Mouse (Mus musculus) ES-E14 (cell line): ENCODE results near the gene Cdk15. TPM values are rescaled to one million over a fixed set of nuclear protein-coding genes. Genes with fewer than 3 reads are reported as not detected.

ENCODE experiments used
- DNase-seq: peaks from one replicate; pipeline ENCODE4 v3.0.0-alpha.2; 2013; ENCODE audit warnings: low read depth, low spot score
- H3K27ac ChIP-seq: 2 replicates; pipeline ENCODE4 v1.5.1; 2012; ENCODE audit warnings: low read depth, mild to moderate bottlenecking, low read length, moderate library complexity, mixed read lengths; ENCODE audit not compliant: poor library complexity, insufficient read depth, severe bottlenecking
- H3K36me3 ChIP-seq: 2 replicates; pipeline ENCODE4 v1.6.1; 2012; ENCODE audit warnings: mild to moderate bottlenecking, low read length, moderate library complexity, mixed read lengths; ENCODE audit not compliant: control insufficient read depth, poor library complexity, insufficient read depth, severe bottlenecking
- H3K4me1 ChIP-seq, 2 experiments: fragments of 150-350 bp in 1 of 2; sonication (generic) in 1 of 2; 2 replicates each; pipeline ENCODE4 v1.6.1; 2012; ENCODE audit warnings: low read length in 2 of 2, mild to moderate bottlenecking in 1 of 2, mixed read lengths in 1 of 2; ENCODE audit not compliant: control insufficient read depth in 2 of 2, insufficient read depth in 2 of 2, poor library complexity in 1 of 2
- H3K4me3 ChIP-seq, 2 experiments: fragments of 150-350 bp in 1 of 2; sonication (generic) in 1 of 2; 2 replicates each; pipeline ENCODE4 v1.5.1; 2012; ENCODE audit warnings: low read length in 2 of 2, low read depth in 1 of 2, mild to moderate bottlenecking in 1 of 2, mixed read lengths in 1 of 2; ENCODE audit not compliant: insufficient read depth in 1 of 2, poor library complexity in 1 of 2, severe bottlenecking in 1 of 2
- H3K9ac ChIP-seq: 2 replicates; pipeline ENCODE4 v1.6.1; 2012; ENCODE audit warnings: low read depth, mild to moderate bottlenecking, low read length, mixed read lengths; ENCODE audit not compliant: poor library complexity, insufficient read depth, severe bottlenecking
- H3K9me3 ChIP-seq: fragments of 150-350 bp; sonication (generic); 2 replicates; pipeline ENCODE4 v1.6.1; 2012; ENCODE audit warnings: low read depth, mild to moderate bottlenecking, low read length; ENCODE audit not compliant: control insufficient read depth, insufficient read depth
- CHD2 ChIP-seq: IDR thresholded peaks from 2 replicates; pipeline ENCODE4 v1.6.1; 2014; ENCODE audit warnings: mild to moderate bottlenecking, low read depth, low read length, inconsistent platforms
- HCFC1 ChIP-seq: IDR thresholded peaks from 2 replicates; pipeline ENCODE4 v1.6.1; 2012; ENCODE audit warnings: low read length, inconsistent platforms, borderline replicate concordance; ENCODE audit not compliant: insufficient read depth
- MAFK ChIP-seq: IDR thresholded peaks from 2 replicates; pipeline ENCODE4 v1.6.1; 2014; ENCODE audit warnings: mild to moderate bottlenecking, low read depth, low read length, inconsistent platforms; ENCODE audit not compliant: insufficient read depth
- ZC3H11A ChIP-seq: IDR thresholded peaks from 2 replicates; pipeline ENCODE4 v1.6.1; 2012; ENCODE audit warnings: low read depth, mild to moderate bottlenecking, inconsistent platforms, low read length, borderline replicate concordance
- ZNF384 ChIP-seq: IDR thresholded peaks from 2 replicates; pipeline ENCODE4 v1.6.1; 2012; ENCODE audit warnings: low read depth, low read length, inconsistent platforms
- in situ Hi-C, 2 experiments: fragments of 600-800 bp; cut with MboI; formaldehyde crosslinking; loops; one replicate each; pipeline ENCODE4 v1.15.1; 2025; ENCODE audit warnings: low sequenced_read_pairs in 2 of 2, inconsistent platforms in 1 of 2; ENCODE audit not compliant: unreplicated experiment in 2 of 2
- total RNA-seq: library from RNA; depleted of rRNA; stranded (reverse); fragments of 300-350 nt; gene quantifications from 2 replicates; pipeline ENCODE4 v1.2.3, GENCODE M21; 2012

Gene Cdk15
- total RNA-seq, 1 experiment: 0.58 TPM

DNA sequence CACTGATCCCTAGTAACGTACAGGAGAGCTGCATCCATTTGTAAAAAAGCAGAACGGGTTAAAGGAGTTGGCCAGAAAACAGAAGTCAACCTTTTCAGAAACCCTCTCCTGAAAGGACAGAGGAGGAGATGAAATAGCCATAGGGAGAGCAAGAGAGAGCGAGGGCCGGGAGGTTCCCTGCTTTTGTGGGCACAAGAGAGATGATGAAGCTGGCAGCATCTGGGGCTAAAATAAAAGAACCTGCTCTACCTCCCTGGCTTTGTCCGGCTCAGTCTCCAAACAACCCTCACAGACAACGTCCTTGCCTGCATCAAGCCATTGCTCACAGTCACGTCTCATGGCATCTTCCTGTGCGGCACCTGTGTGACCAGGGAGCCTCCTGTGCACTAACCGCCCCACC, 102.4 kb downstream of the Cdk15 start:
- TF ChIP-seq ZNF384 (no peak), CHD2 (no peak), ZC3H11A (no peak), MAFK (no peak), HCFC1 (no peak)
- no peaks in the 10 kb centered on the region for H3K9me3 ChIP-seq
- no peaks in the 10 kb centered on the region for H3K36me3 ChIP-seq
- H3K4me3 ChIP-seq: no peak overlapping the region
- peaks cover 0 to 7% of the 10 kb centered on the region in 2 experiments; a peak in 1 of 4 replicates for H3K4me1 ChIP-seq
- no peak overlapping the region for H3K27ac ChIP-seq
- in situ Hi-C loops: no loop called here
- DNase-seq: no peak
- H3K9ac ChIP-seq: no peak overlapping the region

DNA sequence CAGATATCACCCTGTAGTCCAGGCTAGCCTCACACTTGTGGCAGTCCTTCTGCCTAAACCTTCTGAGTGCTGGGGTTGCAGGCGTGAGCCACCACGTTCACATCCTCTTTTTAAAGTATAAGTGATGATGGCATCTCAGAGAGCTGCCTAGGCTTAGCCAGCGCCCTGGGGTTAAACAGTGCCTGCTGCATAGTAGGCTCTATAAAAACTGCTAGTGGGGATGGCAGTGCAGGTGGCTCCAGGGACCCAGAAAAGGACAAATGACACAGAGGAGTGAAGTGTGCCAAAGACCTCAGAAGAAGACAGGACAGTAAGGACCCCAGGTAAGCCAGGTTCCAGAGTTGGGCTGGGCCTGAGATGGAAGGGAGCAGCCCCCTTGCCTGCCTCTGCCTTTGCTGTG, 104.1 kb downstream of the Cdk15 start:
- in situ Hi-C loops: no loop called here

DNA sequence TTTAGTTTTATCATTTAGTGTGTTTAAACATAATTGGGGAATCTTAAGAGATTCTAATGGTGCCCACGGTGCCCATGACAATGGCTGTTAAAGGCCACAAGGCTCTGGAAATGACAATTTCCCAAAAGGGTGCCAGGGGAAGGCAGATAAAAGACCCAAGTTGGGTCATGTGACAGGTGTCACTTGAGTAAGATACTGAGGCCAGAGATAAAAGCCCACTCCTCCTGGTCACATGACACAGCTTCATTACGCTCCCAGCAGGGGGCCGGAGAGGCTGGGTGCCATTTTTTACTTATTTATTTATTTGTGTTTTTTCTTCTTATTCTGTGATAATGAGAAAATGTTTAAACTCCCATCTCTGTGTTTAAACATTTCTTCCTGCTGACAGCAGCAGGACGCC, 104.8 kb downstream of the Cdk15 start:
- Histone ChIP-seq H3K4me3 (no peak overlapping the region), H3K9ac (no peak overlapping the region), H3K36me3 (no peaks in the 10 kb centered on the region), H3K27ac (no peak overlapping the region), H3K9me3 (no peaks in the 10 kb centered on the region), H3K4me1 (peaks cover 0 to 6% of the 10 kb centered on the region in 2 experiments; a peak in 1 of 4 replicates)
- no peak for TF ChIP-seq ZNF384
- no peak for TF ChIP-seq HCFC1
- TF ChIP-seq MAFK: no peak
- no peak for TF ChIP-seq CHD2
- no peak for TF ChIP-seq ZC3H11A
- in situ Hi-C loops: no loop called here
- no peak for DNase-seq

More for the DNA sequence above, 104.1 kb downstream of the Cdk15 start:
- DNase-seq: no peak
- TF ChIP-seq MAFK (no peak), ZC3H11A (no peak), ZNF384 (no peak), HCFC1 (no peak)
- H3K9me3 ChIP-seq: no peaks in the 10 kb centered on the region
- no peak overlapping the region for H3K4me3 ChIP-seq
- H3K4me1 ChIP-seq: peaks cover 0 to 6% of the 10 kb centered on the region in 2 experiments; a peak in 1 of 4 replicates
- H3K9ac ChIP-seq: peak overlapping the region; percentile 30; the same call in 1 of the 2 replicates
- H3K36me3 ChIP-seq: no peaks in the 10 kb centered on the region
- no peak overlapping the region for H3K27ac ChIP-seq

DNA sequence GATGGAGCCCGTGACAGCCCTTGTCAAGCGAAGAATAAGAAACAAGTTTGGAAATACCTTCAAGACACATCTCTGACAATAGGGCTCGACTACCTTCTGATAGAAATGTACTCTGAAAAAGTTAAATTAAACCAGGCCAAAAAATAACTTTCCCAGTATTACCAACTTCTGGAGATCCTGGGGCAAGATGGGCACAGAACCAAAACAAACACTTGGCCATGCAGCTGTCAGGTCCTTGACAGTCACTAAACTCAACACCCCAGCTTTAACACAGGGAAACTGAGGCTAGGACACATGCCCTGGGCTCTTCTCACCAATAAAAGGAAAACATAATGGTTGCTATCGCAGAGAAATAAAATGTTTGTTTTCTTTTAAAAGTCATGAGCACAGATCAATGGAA, 105.3 kb downstream of the Cdk15 start:
- H3K27ac ChIP-seq: no peak overlapping the region
- in situ Hi-C loops: no loop called here
- H3K9ac ChIP-seq: no peak overlapping the region
- peaks cover 0 to 6% of the 10 kb centered on the region in 2 experiments; a peak in 1 of 4 replicates for H3K4me1 ChIP-seq
- DNase-seq: no peak
- H3K36me3 ChIP-seq: no peaks in the 10 kb centered on the region
- H3K4me3 ChIP-seq: no peak overlapping the region
- TF ChIP-seq ZNF384 (no peak), MAFK (no peak), HCFC1 (no peak), CHD2 (no peak), ZC3H11A (no peak)
- no peaks in the 10 kb centered on the region for H3K9me3 ChIP-seq

DNA sequence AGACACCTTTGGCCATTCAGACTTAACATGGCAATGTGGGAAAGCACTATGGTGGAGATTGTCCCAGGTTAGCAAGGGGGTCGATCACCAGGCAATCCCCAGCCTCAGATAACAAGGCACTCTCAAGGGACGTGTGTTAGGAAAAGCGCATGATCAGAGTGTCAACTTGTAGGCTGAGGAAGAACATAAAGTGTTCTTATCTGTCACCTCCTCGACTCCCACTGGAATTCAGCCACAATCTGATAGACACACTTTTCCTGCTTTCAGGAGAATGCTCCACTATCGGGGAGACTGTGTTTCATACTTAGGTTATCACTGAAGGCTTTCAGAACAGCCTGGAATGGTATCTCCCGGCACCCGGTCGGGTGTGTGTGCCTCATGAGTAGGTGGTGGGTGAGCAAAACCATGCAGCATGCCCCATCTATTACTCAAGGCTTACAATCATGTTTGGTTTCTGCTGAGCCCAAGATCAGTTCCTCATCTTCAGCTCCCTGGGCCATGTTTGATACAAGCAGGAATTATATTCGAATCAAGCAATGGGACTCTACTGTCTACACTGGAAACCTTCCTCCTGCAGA, 107.8 kb downstream of the Cdk15 start:
- Histone ChIP-seq H3K9me3 (no peaks in the 10 kb centered on the region), H3K27ac (no peak overlapping the region), H3K36me3 (no peaks in the 10 kb centered on the region), H3K9ac (no peak overlapping the region), H3K4me3 (no peak overlapping the region), H3K4me1 (peaks cover 0 to 11% of the 10 kb centered on the region in 2 experiments; a peak in 1 of 4 replicates)
- no peak for DNase-seq
- TF ChIP-seq HCFC1 (no peak), CHD2 (no peak), ZNF384 (no peak), MAFK (no peak), ZC3H11A (no peak)
- in situ Hi-C loops: no loop called here
